Mouse (Mus musculus) olfactory bulb, adult 2 months (tissue): Measurements from ENCODE around the gene Ttyh3. TPM values are rescaled to one million over a fixed set of nuclear protein-coding genes. Genes with fewer than 3 reads are reported as not detected.

ENCODE experiments used
- H3K27ac ChIP-seq: fragments of 200-500 bp; 2 replicates; pipeline ENCODE4 v1.5.1; 2012; ENCODE audit warnings: low read depth, low read length; ENCODE audit not compliant: insufficient read depth
- H3K4me1 ChIP-seq: fragments of 200-500 bp; 2 replicates; pipeline ENCODE4 v1.6.1; 2012; ENCODE audit warnings: low read length; ENCODE audit not compliant: control insufficient read depth, insufficient read depth
- H3K4me3 ChIP-seq: fragments of 200-500 bp; 2 replicates; pipeline ENCODE4 v1.5.1; 2012; ENCODE audit warnings: mild to moderate bottlenecking, low read depth, low read length, moderate library complexity; ENCODE audit not compliant: insufficient read depth
- CTCF ChIP-seq: fragments of 200-500 bp; IDR thresholded peaks from 2 replicates; pipeline ENCODE4 v1.5.1; 2012; ENCODE audit warnings: low read depth, mild to moderate bottlenecking, low read length, moderate library complexity; ENCODE audit not compliant: insufficient read depth
- POLR2A ChIP-seq: fragments of 200-500 bp; IDR thresholded peaks from 2 replicates; pipeline ENCODE4 v1.6.1; 2012; ENCODE audit warnings: mild to moderate bottlenecking, low read depth, low read length, moderate library complexity; ENCODE audit not compliant: insufficient read depth
- WGBS: fragments of 180-500 bp; shearing (Covaris S2); methylation state at CpG from one replicate; pipeline ENCODE4 v1.1.7; 2018; 5-methylcytosine and 5-hydroxymethylcytosine counted together
- polyA plus RNA-seq: library from polyadenylated mRNA; stranded (reverse); fragments of >200 nt; gene quantifications from 2 replicates; pipeline ENCODE4 v1.2.4, GENCODE M21; 2012; ENCODE audit warnings: low replicate concordance; ENCODE audit not compliant: missing spikeins, insufficient read depth, insufficient read length

Ttyh3 gene
- polyA plus RNA-seq, 1 experiment: not detected

GRCm38 (mm10) chr5:140659607-140660272 is 10.9 kb upstream of the Ttyh3 start:
- H3K4me1 ChIP-seq: peaks cover 50% of the 10 kb centered on the region
- 13% methylated on average over 16 of the region's 16 CpGs for WGBS
- no peak overlapping the region for H3K4me3 ChIP-seq
- TF ChIP-seq CTCF (no peak), POLR2A (no peak)
- peak overlapping the region; percentile 77 for H3K27ac ChIP-seq

DNA sequence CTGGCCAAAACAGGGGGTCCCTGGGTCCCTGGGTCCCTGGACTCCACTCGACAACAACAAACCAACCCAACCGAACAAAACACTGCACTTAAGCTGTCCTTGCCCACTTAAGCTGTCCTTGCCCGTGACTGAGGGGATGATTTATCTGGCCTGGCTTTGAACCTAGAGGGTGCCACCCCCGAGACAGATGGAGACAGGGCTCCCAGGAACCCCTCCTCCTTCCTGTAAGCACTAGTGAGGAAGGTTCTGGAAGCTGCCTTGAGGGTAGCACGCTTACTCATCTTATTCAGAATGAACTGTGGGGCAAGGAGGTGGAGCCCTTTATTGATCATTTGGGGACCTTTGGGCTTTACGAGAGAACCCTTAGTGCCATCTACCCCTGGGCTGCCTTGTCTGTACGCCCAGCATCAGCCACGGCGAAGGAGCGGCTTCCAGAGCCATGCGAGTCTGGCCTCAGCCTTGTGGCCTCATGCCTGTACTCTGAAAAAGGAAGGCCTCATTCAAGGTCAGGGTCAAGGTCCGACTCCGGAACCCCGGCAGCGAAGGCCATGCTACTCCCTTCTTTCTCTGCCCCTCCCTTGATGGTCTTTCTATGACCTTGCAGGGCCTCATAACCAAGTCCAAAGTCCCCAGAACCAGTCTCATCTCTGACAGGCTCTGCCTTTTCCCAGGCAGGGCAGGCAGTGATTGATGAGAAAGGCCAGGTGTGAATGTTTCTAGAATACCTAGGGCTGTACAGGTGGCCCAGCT is 5.4 kb upstream of the Ttyh3 start:
- no peak overlapping the region for H3K4me3 ChIP-seq
- peaks cover 14% of the 10 kb centered on the region for H3K4me1 ChIP-seq
- no peak for TF ChIP-seq CTCF
- no peak for TF ChIP-seq POLR2A
- no peak overlapping the region for H3K27ac ChIP-seq
- WGBS: 88% methylated on average over 15 of the region's 15 CpGs

- 78% methylated on average over 7 of the region's 7 CpGs for WGBS
- H3K27ac ChIP-seq: no peak overlapping the region
- peaks cover 14% of the 10 kb centered on the region for H3K4me1 ChIP-seq
- TF ChIP-seq POLR2A (no peak), CTCF (no peak)
- H3K4me3 ChIP-seq: no peak overlapping the region
These were observed 3.8 kb upstream of the Ttyh3 start for GRCm38 (mm10) chr5:140652587-140652986.

GRCm38 (mm10) chr5:140651231-140651630 is 2.4 kb upstream of the Ttyh3 start:
- no peak for TF ChIP-seq CTCF
- no peak for TF ChIP-seq POLR2A
- H3K27ac ChIP-seq: no peak overlapping the region
- H3K4me3 ChIP-seq: no peak overlapping the region
- peaks cover 18% of the 10 kb centered on the region for H3K4me1 ChIP-seq
- WGBS: 71% methylated on average over 11 of the region's 11 CpGs

DNA sequence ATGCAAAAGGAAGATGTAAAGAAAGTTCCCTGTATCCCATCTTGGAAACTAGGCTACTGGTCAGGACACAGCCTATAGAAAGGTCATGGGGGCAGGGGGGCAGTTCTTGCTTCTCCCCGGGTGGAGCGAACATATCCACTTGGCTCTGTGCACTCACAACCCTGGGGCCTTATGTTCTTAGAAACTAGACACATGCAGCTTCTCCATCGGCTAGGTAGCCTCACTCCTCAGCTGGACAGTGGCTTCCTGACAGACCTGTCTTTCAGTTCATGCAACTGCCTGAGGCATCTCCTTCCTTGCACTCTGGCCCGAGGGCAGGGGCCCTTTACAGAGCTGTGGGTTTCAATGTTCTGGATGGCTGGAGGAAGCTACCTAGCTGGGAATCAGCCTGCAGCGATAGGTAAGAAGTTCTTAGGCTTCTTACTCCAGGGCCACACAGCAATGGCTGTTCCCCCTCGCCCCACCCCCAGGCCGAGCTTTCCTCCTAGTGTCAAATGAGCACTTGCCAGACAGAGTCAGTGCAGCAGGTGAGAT is 1.1 kb upstream of the Ttyh3 start:
- Histone ChIP-seq H3K27ac (no peak overlapping the region), H3K4me1 (peaks cover 29% of the 10 kb centered on the region), H3K4me3 (no peak overlapping the region)
- 75% methylated on average over 7 of the region's 7 CpGs for WGBS
- TF ChIP-seq POLR2A (no peak), CTCF (no peak)

DNA sequence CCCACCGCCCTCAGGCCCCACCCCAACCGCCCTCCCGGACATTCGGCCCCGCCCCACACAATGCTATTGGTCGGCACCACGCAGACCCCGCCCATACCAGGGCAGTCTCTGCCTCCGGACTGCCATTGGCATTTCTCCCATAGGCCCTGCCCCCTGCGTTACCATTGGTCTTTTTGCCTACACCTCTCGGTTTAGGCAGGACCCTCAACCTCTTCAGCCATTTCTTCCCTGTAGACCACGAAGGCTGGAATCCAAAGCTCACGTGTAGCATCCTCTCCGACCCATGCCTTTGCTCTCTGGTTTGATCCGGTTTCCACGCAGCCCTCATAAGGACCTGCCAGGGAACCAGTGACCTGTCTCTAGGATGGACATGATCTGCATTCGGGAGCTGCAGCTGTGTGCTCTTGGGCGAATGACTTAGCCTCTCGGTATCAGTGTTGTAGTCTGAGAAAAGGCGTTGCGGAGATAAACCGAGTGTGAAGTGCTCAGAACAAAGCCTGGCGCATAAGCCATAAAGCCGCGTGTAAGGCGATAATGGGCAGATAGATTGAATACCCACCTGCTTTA is 353 bp upstream of the Ttyh3 start:
- Histone ChIP-seq H3K4me1 (peaks cover 37% of the 10 kb centered on the region), H3K4me3 (peak overlapping the region; percentile 42), H3K27ac (peak overlapping the region; percentile 44)
- 5% methylated on average over 25 of the region's 26 CpGs for WGBS
- TF ChIP-seq POLR2A: peak; percentile 24
- no peak for TF ChIP-seq CTCF

DNA sequence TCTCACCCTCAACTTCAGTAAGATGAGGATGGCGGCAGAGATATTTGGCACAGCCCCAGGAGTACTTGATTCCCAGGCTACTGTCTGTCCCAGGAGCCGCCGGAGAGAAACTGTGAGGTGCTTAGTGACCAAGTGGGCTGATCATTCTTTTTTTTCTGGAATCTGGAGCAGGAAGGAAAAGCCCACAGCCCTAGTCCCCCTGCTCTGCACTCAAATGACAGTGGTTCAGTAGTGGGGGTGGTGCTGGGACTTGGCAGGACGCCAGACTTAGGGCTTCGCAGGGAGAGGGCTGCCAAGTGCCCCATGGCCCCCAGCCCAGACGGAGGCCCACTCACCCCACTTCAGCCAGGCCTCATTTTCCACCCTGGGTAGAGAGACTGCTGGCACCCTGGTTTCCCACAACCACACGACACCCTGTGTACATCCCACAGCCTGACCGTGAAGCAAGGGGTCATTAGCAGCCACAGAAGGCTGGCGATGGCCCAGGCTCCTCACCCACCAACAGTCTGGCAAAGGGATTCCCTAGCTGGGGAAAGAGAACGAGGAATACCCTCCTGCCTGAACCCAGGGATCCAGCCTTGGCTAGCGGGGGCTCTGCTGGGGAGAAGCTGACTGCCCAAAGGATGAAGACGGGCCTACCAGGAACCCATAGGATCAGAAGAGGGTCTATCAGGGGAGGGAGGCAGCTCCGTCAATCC is 861 bp downstream of the Ttyh3 start:
- H3K27ac ChIP-seq: peak overlapping the region; percentile 97
- H3K4me3 ChIP-seq: peak overlapping the region; percentile 96
- WGBS: 2% methylated on average over 13 of the region's 13 CpGs
- no peak for TF ChIP-seq CTCF
- TF ChIP-seq POLR2A: 0 out of 2 replicates have a peak, but pooled peaks have one; percentile 6
- peaks cover 48% of the 10 kb centered on the region for H3K4me1 ChIP-seq

GRCm38 (mm10) chr5:140647031-140647760 is 1.6 kb downstream of the Ttyh3 start:
- peak overlapping the region; percentile 96 for H3K4me3 ChIP-seq
- TF ChIP-seq POLR2A (no peak; the same call in 1 of the 2 replicates), CTCF (no peak)
- H3K27ac ChIP-seq: peak overlapping the region; percentile 97
- peaks cover 54% of the 10 kb centered on the region for H3K4me1 ChIP-seq
- WGBS: 11% methylated on average over 13 of the region's 13 CpGs
